Mouse (Mus musculus) heart, embryonic 10.5 days (tissue): ENCODE measurements around the gene Rps6ka4. TPM values are rescaled to one million over a fixed set of nuclear protein-coding genes. Genes with fewer than 3 reads are reported as not detected.

ENCODE experiments used
- DNase-seq: peaks from one replicate; pipeline ENCODE4 v3.0.0-alpha.2; 2017; ENCODE audit warnings: low spot score
- H3K27ac ChIP-seq: fragments of 300-500 bp; sonication (generic); 2 replicates; pipeline ENCODE4 v1.5.1; 2016; ENCODE audit warnings: mild to moderate bottlenecking
- H3K27me3 ChIP-seq: fragments of 300-500 bp; sonication (generic); 2 replicates; pipeline ENCODE4 v1.6.1; 2016; ENCODE audit warnings: mild to moderate bottlenecking; ENCODE audit not compliant: poor library complexity, insufficient read depth, severe bottlenecking
- H3K36me3 ChIP-seq: fragments of 300-500 bp; sonication (generic); 2 replicates; pipeline ENCODE4 v1.6.1; 2016; ENCODE audit warnings: mild to moderate bottlenecking, moderate library complexity
- H3K4me1 ChIP-seq: fragments of 300-500 bp; sonication (generic); 2 replicates; pipeline ENCODE4 v1.6.1; 2016; ENCODE audit warnings: mild to moderate bottlenecking
- H3K4me3 ChIP-seq: fragments of 300-500 bp; sonication (generic); 2 replicates; pipeline ENCODE4 v1.5.1; 2016; ENCODE audit warnings: mild to moderate bottlenecking, moderate library complexity
- H3K9me3 ChIP-seq: fragments of 300-500 bp; sonication (generic); 2 replicates; pipeline ENCODE4 v1.6.1; 2016; ENCODE audit warnings: mild to moderate bottlenecking, moderate library complexity
- WGBS: fragments of 180-500 bp; shearing (Covaris S2); methylation state at CpG from one replicate; pipeline ENCODE4 v1.1.7; 2016; 5-methylcytosine and 5-hydroxymethylcytosine counted together
- polyA plus RNA-seq: library from polyadenylated mRNA; unstranded; fragments of >200 nt; fragmentation: Nextera tagmentation; extraction: Ambion mirVana; gene quantifications from 2 replicates; pipeline ENCODE4 v1.2.1, GENCODE M21; 2016

The Rps6ka4 gene
- 10.1 and 14.7 TPM in 2 replicates for polyA plus RNA-seq

- DNase-seq: no peak
- WGBS: 3% methylated on average over 44 of the region's 44 CpGs
- H3K27ac ChIP-seq: peak within 1 kb of the TSS; percentile 85
- no peaks in the 10 kb centered on the region for H3K9me3 ChIP-seq
- H3K4me3 ChIP-seq: peak within 1 kb of the TSS; percentile 71
- peaks cover 20% of the 10 kb centered on the region for H3K36me3 ChIP-seq
- peaks cover 20% of the 10 kb centered on the region for H3K4me1 ChIP-seq
- H3K27me3 ChIP-seq: peaks cover 97% of the 10 kb centered on the region
Measured at GRCm38 (mm10) chr19:6840475-6841291, at the start of gene Rps6ka4. TSS of gene Rps6ka4 (minus strand) at chr19:6840636.

DNA sequence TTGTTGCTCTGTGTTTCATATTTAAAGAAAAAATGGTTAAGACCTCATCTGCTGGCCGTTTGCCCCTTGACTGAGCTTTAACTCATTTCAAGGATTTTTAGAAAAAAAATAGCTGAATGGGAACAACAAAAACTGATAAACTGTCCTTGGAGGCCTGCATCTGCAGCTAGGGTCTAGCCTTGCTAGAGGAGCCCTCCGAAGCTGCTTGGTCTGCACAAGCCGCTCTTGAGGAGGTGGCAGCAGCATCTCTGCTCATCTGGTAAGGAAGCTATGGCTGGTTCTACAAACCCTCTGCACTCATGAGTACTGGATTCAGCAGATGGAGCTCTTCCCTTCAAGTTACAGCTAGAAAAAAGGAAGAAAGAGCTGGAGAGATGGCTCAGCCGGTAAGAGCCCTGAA lies 37.5 kb upstream of the Rps6ka4 start:
- no peaks in the 10 kb centered on the region for H3K9me3 ChIP-seq
- H3K27ac ChIP-seq: no peak overlapping the region
- H3K27me3 ChIP-seq: no peaks in the 10 kb centered on the region
- no peaks in the 10 kb centered on the region for H3K36me3 ChIP-seq
- H3K4me1 ChIP-seq: no peaks in the 10 kb centered on the region
- WGBS: 78% methylated on average over 4 of the region's 4 CpGs
- DNase-seq: no peak
- H3K4me3 ChIP-seq: no peak overlapping the region

GRCm38 (mm10) chr19:6876799-6877198 lies 36.4 kb upstream of the Rps6ka4 start:
- Histone ChIP-seq H3K27ac (no peak overlapping the region), H3K27me3 (no peaks in the 10 kb centered on the region), H3K9me3 (no peaks in the 10 kb centered on the region), H3K4me3 (no peak overlapping the region), H3K36me3 (no peaks in the 10 kb centered on the region), H3K4me1 (no peaks in the 10 kb centered on the region)
- no peak for DNase-seq

GRCm38 (mm10) chr19:6875834-6876233 lies 35.4 kb upstream of the Rps6ka4 start:
- H3K27me3 ChIP-seq: no peaks in the 10 kb centered on the region
- 80% methylated on average over 6 of the region's 6 CpGs for WGBS
- H3K4me1 ChIP-seq: no peaks in the 10 kb centered on the region
- no peak overlapping the region for H3K27ac ChIP-seq
- no peak overlapping the region for H3K4me3 ChIP-seq
- H3K9me3 ChIP-seq: no peaks in the 10 kb centered on the region
- DNase-seq: no peak
- no peaks in the 10 kb centered on the region for H3K36me3 ChIP-seq

DNA sequence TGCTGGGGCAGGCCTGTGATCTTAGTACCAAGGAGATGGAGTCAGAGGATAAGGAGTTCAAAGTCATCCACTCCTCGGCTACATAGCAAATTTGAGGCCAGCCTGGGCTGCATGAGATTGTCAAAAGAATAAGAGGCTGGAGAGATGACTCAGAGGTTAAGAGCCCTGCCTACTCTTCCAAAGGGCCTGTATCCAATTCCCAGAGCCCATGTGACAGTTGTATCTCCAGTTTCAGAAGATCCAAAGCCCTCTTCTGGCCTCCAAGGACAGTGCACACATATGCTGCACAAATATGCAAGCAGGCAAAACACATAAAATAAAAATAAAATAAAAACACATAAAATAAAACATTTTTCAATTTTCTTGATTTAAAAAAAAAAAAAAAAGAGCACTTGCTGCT lies 33.8 kb upstream of the Rps6ka4 start:
- Histone ChIP-seq H3K4me3 (no peak overlapping the region), H3K27ac (no peak overlapping the region), H3K36me3 (no peaks in the 10 kb centered on the region), H3K4me1 (peaks cover 3% of the 10 kb centered on the region), H3K9me3 (no peaks in the 10 kb centered on the region), H3K27me3 (no peaks in the 10 kb centered on the region)
- DNase-seq: no peak
- 70% methylated on average over 1 of the region's 1 CpGs for WGBS

DNA sequence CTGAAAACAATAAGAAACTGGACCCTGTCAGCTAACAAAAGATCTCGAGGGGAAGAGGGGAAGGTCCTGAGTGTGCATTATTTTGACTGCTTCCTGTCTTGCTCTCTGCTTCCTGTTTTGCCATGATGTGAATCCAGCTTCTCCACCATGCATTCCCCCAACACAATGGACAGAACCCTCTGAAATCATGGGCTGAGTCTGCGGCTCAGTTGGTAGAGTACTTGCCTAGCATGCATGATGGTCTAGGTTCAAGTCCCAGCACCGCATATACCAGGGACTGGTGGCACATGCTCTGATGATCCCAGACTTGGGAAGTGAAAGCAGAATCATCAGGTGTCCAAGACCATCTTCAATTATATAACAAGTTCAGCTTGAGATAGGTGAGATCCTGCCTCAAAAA lies 32.3 kb upstream of the Rps6ka4 start:
- Histone ChIP-seq H3K4me3 (no peak overlapping the region), H3K9me3 (no peaks in the 10 kb centered on the region), H3K27ac (no peak overlapping the region), H3K27me3 (no peaks in the 10 kb centered on the region), H3K36me3 (no peaks in the 10 kb centered on the region), H3K4me1 (peaks cover 4% of the 10 kb centered on the region)
- WGBS: 73% methylated on average over 3 of the region's 3 CpGs
- no peak for DNase-seq

DNA sequence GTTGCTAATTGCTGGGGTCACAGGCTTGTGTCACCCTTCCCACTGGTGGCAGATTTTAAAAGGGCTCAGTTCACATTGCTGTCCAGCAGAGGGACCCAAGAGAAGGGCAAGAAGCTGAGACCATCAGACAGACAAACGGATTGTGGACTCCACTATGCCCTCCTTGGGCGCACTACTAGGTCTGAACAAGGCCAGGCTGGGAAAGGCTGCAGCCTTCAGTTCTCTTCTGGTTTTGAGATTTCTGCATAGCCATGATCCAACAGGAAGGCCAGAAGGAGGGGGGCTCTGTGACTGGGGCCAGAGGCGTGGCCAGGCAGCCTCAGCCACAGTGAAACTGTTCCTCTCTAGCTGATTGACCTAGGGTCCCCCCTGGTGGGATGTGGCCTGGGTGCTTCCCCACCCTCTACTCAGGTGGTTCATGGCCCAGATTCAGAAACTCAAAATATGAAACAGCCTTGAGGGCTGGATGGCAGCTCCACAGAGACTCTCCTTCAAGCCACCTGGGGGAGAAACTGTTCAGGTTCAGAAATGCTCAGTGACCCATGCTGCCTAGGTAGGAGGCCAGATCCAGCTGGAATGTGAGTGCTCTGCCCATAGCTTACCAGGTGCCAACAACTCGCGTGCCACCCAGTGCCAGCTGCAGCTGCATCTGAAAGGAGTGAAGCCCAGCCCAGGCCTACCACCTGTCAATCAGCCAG lies 31.3 kb upstream of the Rps6ka4 start:
- 60% methylated on average over 5 of the region's 5 CpGs for WGBS
- no peaks in the 10 kb centered on the region for H3K36me3 ChIP-seq

DNA sequence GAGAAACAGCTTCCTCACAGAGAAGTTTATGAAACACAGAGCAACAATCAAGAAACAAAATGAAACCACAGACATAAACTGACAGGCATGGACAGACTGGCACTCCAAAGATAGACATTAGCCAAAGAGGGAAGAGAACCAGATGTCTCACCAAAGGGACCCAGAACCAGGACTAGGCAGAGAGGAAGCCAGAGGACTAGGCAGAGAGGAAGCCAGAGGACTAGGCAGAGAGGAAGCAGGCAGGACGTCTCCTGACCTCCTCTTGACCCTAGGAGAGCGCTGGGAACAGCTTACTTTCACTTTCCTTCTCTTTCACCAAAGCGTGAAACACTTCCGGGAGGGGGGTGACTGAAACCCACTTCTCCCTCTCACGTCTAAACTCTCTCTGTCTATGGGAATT lies 28.9 kb upstream of the Rps6ka4 start:
- Histone ChIP-seq H3K4me3 (peak overlapping the region; percentile 43), H3K27ac (peak overlapping the region; percentile 65)
- no peak for DNase-seq

More for the DNA sequence above, 31.3 kb upstream of the Rps6ka4 start:
- H3K4me1 ChIP-seq: peaks cover 4% of the 10 kb centered on the region
- no peak for DNase-seq
- no peaks in the 10 kb centered on the region for H3K27me3 ChIP-seq
- H3K27ac ChIP-seq: no peak overlapping the region
- H3K9me3 ChIP-seq: no peaks in the 10 kb centered on the region
- no peak overlapping the region for H3K4me3 ChIP-seq

GRCm38 (mm10) chr19:6861451-6861850 lies 21.0 kb upstream of the Rps6ka4 start:
- Histone ChIP-seq H3K4me3 (no peak overlapping the region), H3K4me1 (peaks cover 13% of the 10 kb centered on the region), H3K9me3 (no peaks in the 10 kb centered on the region), H3K36me3 (no peaks in the 10 kb centered on the region), H3K27me3 (no peaks in the 10 kb centered on the region), H3K27ac (no peak overlapping the region)
- no peak for DNase-seq
- WGBS: 88% methylated on average over 4 of the region's 4 CpGs

More for the DNA sequence above, 28.9 kb upstream of the Rps6ka4 start:
- Histone ChIP-seq H3K36me3 (no peaks in the 10 kb centered on the region), H3K4me1 (peaks cover 4% of the 10 kb centered on the region), H3K27me3 (no peaks in the 10 kb centered on the region), H3K9me3 (no peaks in the 10 kb centered on the region)
- 9% methylated on average over 5 of the region's 5 CpGs for WGBS

DNA sequence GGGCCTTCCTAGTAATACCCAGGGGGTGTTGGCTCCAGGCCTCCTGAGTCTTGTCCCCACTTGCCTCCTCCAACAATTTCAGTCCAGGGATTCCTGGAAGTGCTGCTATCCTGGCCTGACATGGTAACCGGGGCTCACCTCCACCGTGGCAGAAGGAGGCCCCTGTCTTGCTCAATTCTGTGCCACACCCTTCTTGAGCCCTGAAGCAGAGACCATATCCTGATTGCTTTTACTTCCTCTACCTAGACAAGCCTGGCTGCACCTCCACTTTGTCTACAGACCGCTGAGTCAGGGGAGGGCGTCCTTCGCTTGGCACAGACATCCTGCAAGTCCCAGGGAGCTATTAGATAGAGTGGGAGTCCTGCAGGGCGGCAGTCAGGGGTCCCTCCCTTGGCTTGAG lies 20.3 kb upstream of the Rps6ka4 start:
- Histone ChIP-seq H3K27ac (no peak overlapping the region), H3K9me3 (no peaks in the 10 kb centered on the region), H3K27me3 (peaks cover 4% of the 10 kb centered on the region; the same call in 1 of the 2 replicates), H3K4me1 (peaks cover 20% of the 10 kb centered on the region), H3K36me3 (no peaks in the 10 kb centered on the region), H3K4me3 (no peak overlapping the region)
- WGBS: 81% methylated on average over 6 of the region's 6 CpGs
- DNase-seq: no peak

- WGBS: 85% methylated on average over 3 of the region's 3 CpGs
Measured at GRCm38 (mm10) chr19:6859971-6860370, 19.5 kb upstream of the Rps6ka4 start.

GRCm38 (mm10) chr19:6859032-6859651 lies 18.7 kb upstream of the Rps6ka4 start:
- peaks cover 31% of the 10 kb centered on the region for H3K4me1 ChIP-seq
- peaks cover 18% of the 10 kb centered on the region for H3K27me3 ChIP-seq
- H3K36me3 ChIP-seq: no peaks in the 10 kb centered on the region
- no peaks in the 10 kb centered on the region for H3K9me3 ChIP-seq
- no peak for DNase-seq
- WGBS: 58% methylated on average over 2 of the region's 2 CpGs
- H3K27ac ChIP-seq: no peak overlapping the region
- H3K4me3 ChIP-seq: no peak overlapping the region

More at GRCm38 (mm10) chr19:6859971-6860370, 19.5 kb upstream of the Rps6ka4 start:
- H3K27me3 ChIP-seq: peaks cover 10% of the 10 kb centered on the region; the same call in 1 of the 2 replicates
- no peak overlapping the region for H3K4me3 ChIP-seq
- H3K9me3 ChIP-seq: no peaks in the 10 kb centered on the region
- H3K27ac ChIP-seq: no peak overlapping the region
- H3K36me3 ChIP-seq: no peaks in the 10 kb centered on the region
- H3K4me1 ChIP-seq: peaks cover 27% of the 10 kb centered on the region
- no peak for DNase-seq

DNA sequence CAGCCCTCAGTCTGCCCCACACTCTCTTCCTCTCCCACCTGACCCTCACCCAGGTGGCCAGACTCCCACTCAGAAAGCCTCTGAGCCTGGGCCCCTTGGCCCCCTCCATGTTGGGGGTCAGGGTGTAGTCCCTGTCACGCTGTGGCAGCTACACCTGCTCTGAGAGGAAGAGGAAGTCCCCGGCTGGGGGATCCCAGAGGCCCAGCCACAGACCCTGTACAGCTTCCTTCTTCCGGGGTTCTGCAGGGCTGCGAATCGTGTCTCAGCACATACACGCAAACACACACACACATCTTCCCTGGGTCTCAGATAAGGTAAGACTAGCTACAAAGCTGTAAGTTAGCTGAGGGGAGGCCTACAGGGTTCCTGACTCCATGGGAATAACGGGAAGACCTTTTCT lies 17.6 kb upstream of the Rps6ka4 start, which contains the start of gene Ccdc88b:
Gene Ccdc88b (minus strand): TSS at position 181 of the 400 bp plus-strand sequence.
- 0 out of 2 replicates have a peak within 1 kb of the TSS, but pooled peaks have one; percentile 30 for H3K27ac ChIP-seq
- DNase-seq: no peak
- peaks cover 32% of the 10 kb centered on the region for H3K4me1 ChIP-seq
- 64% methylated on average over 7 of the region's 7 CpGs for WGBS
- H3K9me3 ChIP-seq: no peaks in the 10 kb centered on the region
- peaks cover 29% of the 10 kb centered on the region for H3K27me3 ChIP-seq
- H3K36me3 ChIP-seq: no peaks in the 10 kb centered on the region
- H3K4me3 ChIP-seq: no peak within 1 kb of the TSS
